Mouse (Mus musculus) NIH3T3 (cell line): Measurements from ENCODE around the gene Dapp1.
"Not testable (repeated sequence)": the region's sequence is repeated elsewhere in the genome, so short reads cannot be mapped to it uniquely, and the experiment has no call there.

Experiments
- DNase-seq: peaks from one replicate; pipeline ENCODE4 v3.0.0-alpha.2; 2012; ENCODE audit warnings: low read depth

Gene Dapp1

GRCm38 (mm10) chr3:137918172-137918931 is 63.0 kb downstream of the Dapp1 start, which contains the start of gene Lamtor3:
TSS of gene Lamtor3 (plus strand) at chr3:137918506.
- DNase-seq = peak; percentile 93

- no peak for DNase-seq
These were observed 63.6 kb downstream of the Dapp1 start for GRCm38 (mm10) chr3:137917694-137918171.

GRCm38 (mm10) chr3:137914567-137914966 is 66.8 kb downstream of the Dapp1 start:
- not testable (repeated sequence) for DNase-seq

GRCm38 (mm10) chr3:137913093-137913492 is 68.3 kb downstream of the Dapp1 start:
- DNase-seq = no peak

- DNase-seq = peak; percentile 80
These were observed 81.2 kb downstream of the Dapp1 start for GRCm38 (mm10) chr3:137900149-137900548.

GRCm38 (mm10) chr3:137897685-137898084 is 83.7 kb downstream of the Dapp1 start:
- no peak for DNase-seq

GRCm38 (mm10) chr3:137896867-137897266 is 84.5 kb downstream of the Dapp1 start:
- no peak for DNase-seq

GRCm38 (mm10) chr3:137896386-137896785 is 85.0 kb downstream of the Dapp1 start:
- DNase-seq = no peak

- DNase-seq = peak; percentile 36
These were observed 86.1 kb downstream of the Dapp1 start for GRCm38 (mm10) chr3:137895196-137895595.

GRCm38 (mm10) chr3:137893789-137894188 is 87.6 kb downstream of the Dapp1 start:
- no peak for DNase-seq

- DNase-seq = no peak
These were observed 89.2 kb downstream of the Dapp1 start for GRCm38 (mm10) chr3:137892118-137892517.

- DNase-seq = no peak
These were observed 90.3 kb downstream of the Dapp1 start for GRCm38 (mm10) chr3:137891089-137891488.

- no peak for DNase-seq
These were observed 93.4 kb downstream of the Dapp1 start for GRCm38 (mm10) chr3:137887961-137888360.

GRCm38 (mm10) chr3:137881093-137881492 is 100.3 kb downstream of the Dapp1 start:
- no peak for DNase-seq
